Mouse (Mus musculus) Patski (cell line): Measurements from ENCODE around the gene Ltb. TPM values are rescaled to one million over a fixed set of nuclear protein-coding genes. Genes with fewer than 3 reads are reported as not detected.

Experiments
- ATAC-seq: fragments of 100-300 bp; one replicate; pipeline ENCODE4 v1.8.0; 2021
- CTCF ChIA-PET: fragments of 350-600 bp; sonication (Branson Sonifier 250); formaldehyde crosslinking; loops from one replicate; lab custom pipeline; 2022; ENCODE audit warnings: inconsistent platforms; lab: Charles Lee
- POLR2A ChIA-PET: fragments of 350-600 bp; sonication (Branson Sonifier 250); formaldehyde crosslinking; loops from one replicate; lab custom pipeline; 2022; ENCODE audit warnings: antibody characterized with exemption, inconsistent platforms; lab: Charles Lee
- DNase-seq: peaks from one replicate; pipeline ENCODE4 v3.0.0-alpha.2; 2011; ENCODE audit warnings: low read depth, low spot score
- H3K27me3 ChIP-seq: fragments of 371-371 bp; one replicate; pipeline ENCODE4 v1.5.1; 2021
- CTCF ChIP-seq: fragments of 100-300 bp; IDR thresholded peaks from one replicate; pipeline ENCODE4 v1.5.1; 2021
- in situ Hi-C: fragments of 300-500 bp; cut with MboI; formaldehyde crosslinking; loops from 3 replicates; pipeline ENCODE4 v1.11.1; 2018; ENCODE audit warnings: low pct_unique_long_range_greater_than_20kb, mixed read lengths
- polyA plus RNA-seq: library from polyadenylated mRNA; unstranded; gene quantifications from one replicate; pipeline ENCODE4 v1.2.3, GENCODE M21; 2021

Gene Ltb
- polyA plus RNA-seq, 1 experiment from 2014 or later: not detected

GRCm38 (mm10) chr17:35200398-35200797 is 6.2 kb downstream of the Ltb start:
- in situ Hi-C loops: no loop called here
- ChIA-PET POLR2A (no interaction called here), CTCF (no interaction called here)
- H3K27me3 ChIP-seq: no peaks in the 10 kb centered on the region
- no peak for TF ChIP-seq CTCF
- DNase-seq (no peak), ATAC-seq (no peak)

GRCm38 (mm10) chr17:35201128-35201527 is 6.9 kb downstream of the Ltb start:
- TF ChIP-seq CTCF: no peak
- H3K27me3 ChIP-seq: no peaks in the 10 kb centered on the region
- no peak for ATAC-seq
- DNase-seq: no peak
- POLR2A ChIA-PET: no interaction called here
- in situ Hi-C loops: no loop called here
- CTCF ChIA-PET: interaction anchor here (1.0 kb wide), 1 partner anchor 11 kb away, joined by 3 read pairs; no protein-coding TSS in a partner anchor

DNA sequence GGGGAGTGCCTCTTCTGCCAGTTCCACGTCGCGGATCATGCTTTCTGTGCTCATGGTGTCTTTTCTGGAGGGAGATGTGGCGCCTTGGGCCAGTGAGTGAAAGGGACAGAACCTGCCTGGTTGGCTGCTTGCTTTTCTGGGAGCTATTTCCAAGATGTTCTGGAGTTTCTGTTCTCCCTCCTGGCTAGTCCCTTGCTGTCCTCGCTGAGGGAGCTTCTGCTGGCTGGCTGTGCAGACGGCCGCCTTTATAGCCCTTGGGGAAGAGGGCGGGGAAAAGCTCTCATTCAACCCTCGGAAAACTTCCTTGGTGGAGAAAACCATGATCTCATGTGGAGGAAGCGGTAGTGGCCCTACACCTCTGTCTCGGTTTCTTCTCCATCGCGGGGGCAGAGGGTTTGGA is 7.5 kb downstream of the Ltb start, which contains the start of gene Tnf:
Gene Tnf (minus strand): TSS at position 221 of the 400 bp plus-strand sequence.
- in situ Hi-C loops: no loop called here
- DNase-seq (no peak), ATAC-seq (no peak)
- POLR2A ChIA-PET: no interaction called here
- CTCF ChIA-PET: interaction anchor here (1.0 kb wide), 1 partner anchor 12 kb away, joined by 3 read pairs; no protein-coding TSS in a partner anchor
- H3K27me3 ChIP-seq: no peaks in the 10 kb centered on the region
- TF ChIP-seq CTCF: no peak

DNA sequence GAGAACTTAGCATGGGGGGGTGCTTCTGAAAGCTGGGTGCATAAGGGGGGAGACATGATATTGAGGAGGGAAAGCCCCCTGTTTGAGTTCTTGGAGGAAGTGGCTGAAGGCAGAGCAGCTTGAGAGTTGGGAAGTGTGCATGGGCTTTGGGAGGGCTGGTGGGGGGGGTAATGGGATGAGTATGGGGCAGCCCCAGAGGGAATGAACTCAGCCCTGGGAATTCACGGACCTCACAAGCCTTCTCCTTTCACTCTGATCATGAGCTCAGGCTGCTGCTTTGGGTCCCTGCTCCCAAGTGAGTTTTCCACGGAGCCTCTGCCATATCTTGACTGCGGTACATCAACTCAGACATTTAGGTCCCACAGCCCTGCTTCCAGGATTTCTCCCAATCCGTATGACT is 8.2 kb downstream of the Ltb start:
- DNase-seq: no peak
- ChIA-PET POLR2A (no interaction called here), CTCF (interaction anchor here (1.0 kb wide), 1 partner anchor 12 kb away, joined by 3 read pairs; no protein-coding TSS in a partner anchor)
- H3K27me3 ChIP-seq: no peaks in the 10 kb centered on the region
- no peak for TF ChIP-seq CTCF
- ATAC-seq: no peak
- in situ Hi-C loops: no loop called here

DNA sequence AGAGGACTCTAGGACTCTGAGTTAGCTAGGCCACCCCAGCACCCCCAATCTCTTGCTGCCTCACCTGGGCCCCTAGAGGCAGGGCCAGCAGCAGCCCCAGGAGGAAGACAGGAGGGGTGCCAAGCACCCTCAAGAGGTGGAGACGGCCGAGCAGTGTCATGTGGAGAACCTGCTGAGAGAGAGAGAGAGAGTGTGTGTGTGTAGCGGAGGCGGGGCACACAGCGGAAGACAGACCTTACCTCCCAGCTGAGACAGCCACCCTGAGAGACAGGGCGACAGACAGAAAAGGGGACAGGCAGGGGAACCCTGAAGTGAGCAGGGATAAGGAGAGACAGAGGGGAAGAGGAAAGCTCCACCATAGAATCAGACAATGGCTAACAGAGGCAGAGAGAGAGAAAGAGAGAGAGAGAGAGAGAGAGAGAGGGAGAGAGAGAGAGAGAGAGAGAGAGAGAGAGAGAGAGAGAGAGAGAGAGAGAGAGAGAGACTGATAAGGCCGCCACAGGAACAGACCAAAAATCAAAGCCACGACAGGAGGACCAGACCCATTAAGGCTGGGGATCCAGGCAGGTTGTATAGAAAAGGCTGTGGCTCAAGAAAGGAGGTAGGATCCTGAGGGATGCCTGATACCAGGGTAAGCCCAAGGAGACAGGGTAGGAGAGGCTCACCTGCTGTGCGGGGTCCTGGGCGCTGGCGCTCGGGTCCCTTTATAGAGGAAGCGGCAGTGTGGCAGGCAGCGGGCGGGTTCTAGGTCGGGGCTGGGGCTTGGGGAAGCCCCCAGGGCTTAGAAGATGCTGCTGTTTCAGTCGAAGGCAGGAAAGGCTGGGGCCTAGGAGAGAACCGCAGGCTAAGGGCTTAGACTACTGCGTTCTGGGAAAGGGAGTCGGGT is 10.5 kb downstream of the Ltb start, which contains the start of gene Lta:
Gene Lta (minus strand): TSS at position 858 of the 886 bp plus-strand sequence.
- no peak for DNase-seq
- no peaks in the 10 kb centered on the region for H3K27me3 ChIP-seq
- no peak for ATAC-seq
- POLR2A ChIA-PET: interaction anchor here (0.6 kb wide), 1 partner anchor 35 kb away, joined by 3 read pairs; no protein-coding TSS in a partner anchor
- CTCF ChIA-PET: no interaction called here
- in situ Hi-C loops: no loop called here
- TF ChIP-seq CTCF: no peak

DNA sequence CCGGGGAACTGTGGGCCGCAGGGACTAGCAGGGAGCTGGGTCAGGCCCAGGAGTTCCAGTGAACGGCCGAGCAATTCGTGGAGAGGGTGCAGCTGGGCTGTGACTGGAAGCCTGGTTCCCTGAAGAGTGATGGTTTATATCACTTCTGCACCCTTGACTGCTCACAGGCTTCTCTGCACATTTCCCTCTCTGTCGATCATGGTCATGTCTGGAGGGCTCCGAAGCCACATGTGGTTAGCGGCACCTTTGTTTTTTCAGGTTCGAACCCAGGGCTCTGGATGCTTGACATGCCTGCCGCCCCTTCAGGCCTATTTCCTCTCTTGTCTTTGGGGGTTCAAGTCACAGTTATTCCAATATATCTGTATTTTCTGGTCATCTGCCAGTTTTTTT is 11.1 kb downstream of the Ltb start:
- TF ChIP-seq CTCF: no peak
- POLR2A ChIA-PET: no interaction called here
- H3K27me3 ChIP-seq: no peaks in the 10 kb centered on the region
- CTCF ChIA-PET: no interaction called here
- ATAC-seq (no peak), DNase-seq (no peak)
- in situ Hi-C loops: no loop called here

DNA sequence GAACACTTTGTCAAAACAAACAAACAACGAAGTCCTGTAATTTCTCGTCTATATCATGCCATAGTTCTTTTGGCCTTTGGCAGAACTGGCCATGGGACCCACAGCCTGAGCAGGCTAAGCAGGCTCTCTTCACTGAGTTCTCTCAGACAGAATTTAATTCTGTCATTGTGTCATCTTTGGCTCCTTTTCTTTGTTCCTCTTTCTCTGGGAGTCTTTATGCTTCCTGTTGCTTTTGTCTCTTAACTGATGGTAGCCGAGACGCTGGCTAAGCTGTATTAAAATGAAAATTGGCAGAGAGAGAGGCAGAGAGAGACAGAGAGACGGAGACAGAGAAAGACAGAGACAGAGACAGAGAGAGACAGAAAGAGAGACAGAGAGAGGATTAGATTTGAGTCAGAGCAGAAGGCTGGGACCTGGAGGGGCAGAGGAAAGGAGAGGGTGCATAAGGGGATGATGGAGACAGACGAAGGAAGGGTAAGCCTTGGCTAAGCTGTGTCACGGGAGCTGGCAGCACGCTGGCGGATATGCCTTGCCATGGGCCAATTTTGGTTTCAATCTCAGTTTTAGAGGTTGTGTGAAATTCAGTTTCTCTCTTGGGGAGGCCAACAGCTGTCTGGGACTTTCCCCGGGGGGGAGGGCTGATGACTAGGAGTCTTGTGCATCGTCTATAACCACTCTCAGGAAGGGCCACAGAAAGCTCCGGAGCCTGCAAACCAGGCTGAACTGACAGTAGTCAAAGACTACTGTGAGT is 15.7 kb downstream of the Ltb start:
- no peaks in the 10 kb centered on the region for H3K27me3 ChIP-seq
- no peak for DNase-seq
- TF ChIP-seq CTCF: no peak
- in situ Hi-C loops: no loop called here
- CTCF ChIA-PET: interaction anchor here (1.6 kb wide), 1 partner anchor 41 kb away, joined by 7 read pairs; no protein-coding TSS in a partner anchor
- POLR2A ChIA-PET: no interaction called here
- no peak for ATAC-seq

GRCm38 (mm10) chr17:35210593-35210992 is 16.4 kb downstream of the Ltb start:
- in situ Hi-C loops: no loop called here
- ATAC-seq (no peak), DNase-seq (no peak)
- no peak for TF ChIP-seq CTCF
- ChIA-PET CTCF (interaction anchor here (1.6 kb wide), 1 partner anchor 42 kb away, joined by 7 read pairs; no protein-coding TSS in a partner anchor), POLR2A (no interaction called here)
- no peaks in the 10 kb centered on the region for H3K27me3 ChIP-seq

DNA sequence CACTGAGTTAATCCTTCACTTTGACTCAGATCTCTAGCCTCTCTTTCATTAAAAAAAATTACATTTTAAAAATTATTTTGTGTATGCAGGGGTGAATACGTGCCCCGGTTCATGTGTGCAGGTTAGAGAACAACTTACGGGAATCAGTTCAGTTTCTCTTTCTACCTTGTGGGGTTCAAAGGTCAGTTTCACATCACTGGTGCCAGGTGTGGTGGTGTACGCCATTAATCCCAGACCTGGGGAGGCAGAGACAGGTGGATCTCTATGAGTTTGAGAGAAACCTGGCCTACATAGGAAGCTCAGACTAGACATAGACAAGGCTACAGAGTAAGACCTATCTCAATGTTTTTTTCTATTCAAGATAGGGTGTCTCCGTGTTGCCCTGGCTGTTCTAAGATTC is 18.8 kb downstream of the Ltb start:
- ATAC-seq (no peak), DNase-seq (no peak)
- TF ChIP-seq CTCF: no peak
- ChIA-PET CTCF (no interaction called here), POLR2A (no interaction called here)
- in situ Hi-C loops: no loop called here
- H3K27me3 ChIP-seq: no peaks in the 10 kb centered on the region

DNA sequence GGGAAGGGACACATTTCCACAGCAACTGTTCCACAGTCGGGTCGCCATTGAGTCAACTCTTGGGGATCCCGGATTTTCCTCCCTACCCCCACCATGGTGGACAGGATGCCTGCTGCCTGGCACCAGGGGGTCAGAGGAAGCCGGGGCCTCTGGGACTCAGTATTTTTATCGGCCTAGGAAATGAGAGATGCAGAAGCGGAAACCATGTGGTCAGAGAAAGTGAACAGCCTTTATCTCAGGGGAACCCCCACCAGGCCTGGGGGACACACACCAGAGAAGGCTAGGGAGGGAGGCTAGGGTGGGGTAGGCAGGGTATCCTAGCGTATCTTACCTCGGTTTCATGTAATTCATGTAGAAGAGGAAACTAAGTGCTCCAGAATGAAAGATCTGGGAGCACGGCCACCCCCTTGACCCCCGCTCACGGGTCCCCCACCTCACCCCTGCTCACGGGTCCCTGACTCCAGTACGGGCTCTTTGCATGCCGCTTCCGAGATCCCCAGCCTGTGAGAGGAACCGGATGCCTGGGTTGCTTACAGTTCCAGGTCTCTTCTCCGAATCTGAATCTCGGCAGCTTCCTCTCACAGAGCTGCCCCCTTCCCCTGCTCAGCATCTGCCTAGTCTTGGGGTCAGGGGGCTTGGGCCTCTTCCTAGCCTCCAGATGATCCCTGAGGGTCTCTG is 24.4 kb downstream of the Ltb start:
- POLR2A ChIA-PET: no interaction called here

More for the DNA sequence above, 24.4 kb downstream of the Ltb start:
- in situ Hi-C loops: no loop called here
- ATAC-seq (no peak), DNase-seq (no peak)
- CTCF ChIA-PET: no interaction called here
- no peaks in the 10 kb centered on the region for H3K27me3 ChIP-seq
- no peak for TF ChIP-seq CTCF
